10 mouse cellular contexts compared by ENCODE assay signal in the genomic region with DNA sequence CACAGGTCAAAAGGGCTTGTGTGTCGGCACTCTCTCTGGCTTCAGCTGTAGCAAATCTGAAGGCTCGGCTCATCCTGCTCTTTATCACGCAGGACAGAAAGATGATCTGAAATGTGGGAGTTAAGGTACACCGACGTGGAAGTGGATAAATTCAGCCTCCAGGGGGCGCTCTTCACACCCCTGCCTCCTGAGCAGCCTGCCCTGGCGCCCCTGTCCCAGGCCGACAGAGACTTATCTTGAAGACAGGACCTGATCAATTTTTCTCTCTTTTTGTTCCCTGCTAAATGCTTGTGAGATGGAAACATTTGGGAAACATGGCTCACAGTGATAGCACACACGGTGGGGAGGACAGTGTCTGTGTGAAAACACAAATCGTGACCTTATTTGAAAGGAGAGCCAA. TPM values are rescaled to one million over a fixed set of nuclear protein-coding genes. Genes with fewer than 3 reads are reported as not detected.
DNase-seq lines count a peak whose midpoint lies in the region; ATAC-seq and TF ChIP-seq lines count a peak whose summit lies in the region.
"Had no signal": no experiment of that assay in that cellular context is flagged by ENCODE, and none has a peak within 500 bp of the region (broad histone marks: within the 10 kb centered on the region; RNA-seq: fewer than 3 reads in every experiment).

No protein-coding gene starts in this region.

- 31% methylated on average over 10 of the region's 10 CpGs for WGBS in kidney, adult 2 months
- WGBS in kidney, embryonic 14.5 days, result 20% methylated on average over 10 of the region's 10 CpGs
- 26% methylated on average over 10 of the region's 10 CpGs for WGBS in forebrain, embryonic 16.5 days
- 37% methylated on average over 10 of the region's 10 CpGs for WGBS in olfactory bulb, adult 2 months

- no peak for TF ChIP-seq POLR2A in kidney, adult 2 months (IDR thresholded peaks at IDR 0.05; ENCODE audit: low read depth, low read length)
- TF ChIP-seq POLR2A in olfactory bulb, adult 2 months (IDR thresholded peaks at IDR 0.05; ENCODE audit: insufficient read depth, low read depth, low read length), result no peak

- no peak overlapping the region for H3K9ac ChIP-seq in kidney, embryonic 14.5 days (ENCODE audit: low read depth, low read length)
- no peak overlapping the region for H3K9ac ChIP-seq in forebrain, embryonic 16.5 days (replicated peaks; ENCODE audit: low read depth, low read length)

- no peak overlapping the region for H3K27ac ChIP-seq in kidney, adult 2 months (ENCODE audit: insufficient read depth, low read depth, low read length)
- H3K27ac ChIP-seq in kidney, embryonic 14.5 days (ENCODE audit: low read depth, low read length), result no peak overlapping the region
- H3K27ac ChIP-seq in forebrain, embryonic 16.5 days (ENCODE audit: low read length), result no peak overlapping the region
- no peak overlapping the region for H3K27ac ChIP-seq in olfactory bulb, adult 2 months (ENCODE audit: insufficient read depth, low read depth, low read length)

- no peak overlapping the region for H3K4me3 ChIP-seq in kidney, adult 2 months (ENCODE audit: insufficient read depth, low read depth, low read length)
- H3K4me3 ChIP-seq in kidney, embryonic 14.5 days (ENCODE audit: low read length), result no peak overlapping the region
- H3K4me3 ChIP-seq in forebrain, embryonic 16.5 days (replicated peaks; ENCODE audit: low read length), result no peak overlapping the region
- no peak overlapping the region for H3K4me3 ChIP-seq in olfactory bulb, adult 2 months (ENCODE audit: insufficient read depth, low read depth, low read length)
- H3K4me3 ChIP-seq: erythroblast, embryonic 14.5 days; megakaryocyte, embryonic 14.5 days had no signal

- peaks cover 2% of the 10 kb centered on the region; the same call in 1 of the 2 replicates for H3K4me1 ChIP-seq in kidney, adult 2 months (ENCODE audit: control insufficient read depth, insufficient read depth, low read length)
- peaks cover 10% of the 10 kb centered on the region; the same call in 1 of the 2 replicates for H3K4me1 ChIP-seq in kidney, embryonic 14.5 days (ENCODE audit: control insufficient read depth, insufficient read depth, low read length)
- H3K4me1 ChIP-seq in forebrain, embryonic 16.5 days (replicated peaks; ENCODE audit: control insufficient read depth, insufficient read depth, low read length), result no peaks in the 10 kb centered on the region
- H3K4me1 ChIP-seq in olfactory bulb, adult 2 months (ENCODE audit: control insufficient read depth, insufficient read depth, low read length), result peaks cover 6% of the 10 kb centered on the region; the same call in 1 of the 2 replicates

- DNase-seq in kidney, adult 2 months, result peak; percentile 51
- peak; percentile 65 for DNase-seq in adrenal gland, postnatal 25 days
- DNase-seq in kidney, postnatal 36 days, result peak; percentile 44 to 79
- no peak for DNase-seq in urinary bladder, postnatal 10 days (ENCODE audit: low spot score)

- TF ChIP-seq CTCF in kidney, adult 2 months (conservative IDR thresholded peaks at IDR 0.05; ENCODE audit: insufficient read depth, insufficient read length, low read depth, low read length), result peak; percentile 75
- peak; percentile 45; the same call in 1 of the 2 replicates for TF ChIP-seq CTCF in olfactory bulb, adult 2 months (IDR thresholded peaks at IDR 0.05; ENCODE audit: insufficient read depth, low read depth, low read length)

- no peaks in the 10 kb centered on the region for H3K36me3 ChIP-seq in kidney, adult 2 months (ENCODE audit: control insufficient read depth, insufficient read depth, low read length)
- H3K36me3 ChIP-seq in kidney, embryonic 14.5 days (ENCODE audit: control insufficient read depth, insufficient read depth, low read length), result peaks cover 8% of the 10 kb centered on the region
- H3K36me3 ChIP-seq in forebrain, embryonic 16.5 days (ENCODE audit: control insufficient read depth, insufficient read depth), result peaks cover 3% of the 10 kb centered on the region

- H3K4me2 ChIP-seq in kidney, embryonic 14.5 days (replicated peaks; ENCODE audit: low read depth, low read length), result no peak overlapping the region
- no peak overlapping the region for H3K4me2 ChIP-seq in forebrain, embryonic 16.5 days (ENCODE audit: low read length)

- no peak; the same call in 1 of the 2 replicates for ATAC-seq in kidney, embryonic 14.5 days (ENCODE audit: low FRiP score, low TSS enrichment)
- ATAC-seq in CD4-positive, CD25-positive, alpha-beta regulatory T cell, adult 4 months, result peak; percentile 57
- ATAC-seq in forebrain, embryonic 16.5 days, result 0 out of 2 replicates have a peak, but pooled peaks have one; percentile 39

- no peaks in the 10 kb centered on the region for H3K27me3 ChIP-seq in kidney, adult 2 months (replicated peaks; ENCODE audit: control insufficient read depth, insufficient read depth, low read length)
- no peaks in the 10 kb centered on the region for H3K27me3 ChIP-seq in kidney, embryonic 14.5 days (ENCODE audit: control insufficient read depth, insufficient read depth, low read length)
- H3K27me3 ChIP-seq in forebrain, embryonic 16.5 days (replicated peaks; ENCODE audit: control insufficient read depth, insufficient read depth, low read length), result no peaks in the 10 kb centered on the region

- H3K9me3 ChIP-seq in kidney, embryonic 14.5 days (ENCODE audit: control insufficient read depth, low read length), result no peaks in the 10 kb centered on the region
- no peaks in the 10 kb centered on the region for H3K9me3 ChIP-seq in forebrain, embryonic 16.5 days (ENCODE audit: control insufficient read depth, low read length)
- H3K9me3 ChIP-seq: megakaryocyte, embryonic 14.5 days had no signal

RNA-seq across cellular contexts. Expression of gene Tmem44, which starts 11.2 kb away (rescaled TPM):
- 6.7 and 9.4 TPM in 2 replicates for polyA plus RNA-seq in kidney, adult 2 months (2012; rRNA removed)
- polyA plus RNA-seq in kidney, embryonic 14.5 days (2014; fragmentation: Nextera tagmentation; extraction: Ambion mirVana), result 14.1 and 15.1 TPM in 2 replicates
- polyA plus RNA-seq in CD4-positive, CD25-positive, alpha-beta regulatory T cell, adult 4 months (2017; shearing (Covaris generic)), result under 1 TPM in 1 of 2 experiments, not detected in 1; 0.70 TPM
- 3.2 and 4.5 TPM in 2 replicates for total RNA-seq in adrenal gland, postnatal 25 days (2021)
- polyA plus RNA-seq in forebrain, embryonic 16.5 days (2015; fragmentation: Nextera tagmentation; extraction: Ambion mirVana), result 92.5 and 106 TPM in 2 replicates
- not detected in 2 replicates for polyA plus RNA-seq in olfactory bulb, adult 2 months (2012; ENCODE audit: insufficient read depth, insufficient read length, low replicate concordance, missing spikeins)

RNA-seq across cellular contexts. Expression of gene Lsg1, which starts 48.0 kb away (rescaled TPM):
- polyA plus RNA-seq in kidney, adult 2 months (2012; rRNA removed), result 9.1 and 9.4 TPM in 2 replicates
- polyA plus RNA-seq in kidney, embryonic 14.5 days (2014; fragmentation: Nextera tagmentation; extraction: Ambion mirVana), result 56.8 and 74.8 TPM in 2 replicates
- polyA plus RNA-seq in CD4-positive, CD25-positive, alpha-beta regulatory T cell, adult 4 months (2017; shearing (Covaris generic)), result 10 to 100 TPM; 62.1 to 88.6 TPM
- 32.1 and 39.6 TPM in 2 replicates for total RNA-seq in adrenal gland, postnatal 25 days (2021)
- polyA plus RNA-seq in forebrain, embryonic 16.5 days (2015; fragmentation: Nextera tagmentation; extraction: Ambion mirVana), result 61.1 and 63.1 TPM in 2 replicates
- not detected in 2 replicates for polyA plus RNA-seq in olfactory bulb, adult 2 months (2012; ENCODE audit: insufficient read depth, insufficient read length, low replicate concordance, missing spikeins)

Comparison
In these comparisons a context has a peak if more than half of its experiments do, and no peak if none do; other contexts are left out.
1. RNA of gene Lsg1, which starts 48.0 kb away (polyA plus RNA-seq): 62.1 to 88.6 TPM in CD4-positive, CD25-positive, alpha-beta regulatory T cell, adult 4 months, 56.8 to 74.8 TPM in kidney, embryonic 14.5 days, 61.1 to 63.1 TPM in forebrain, embryonic 16.5 days and 9.1 to 9.4 TPM in kidney, adult 2 months; not detected in olfactory bulb, adult 2 months; every median in the first group is over 10 times any median in the second.